Mouse (Mus musculus): ENCODE data around the gene Gm2035.
"Not testable (repeated sequence)": the region's sequence is repeated elsewhere in the genome, so short reads cannot be mapped to it uniquely, and the experiment has no call there.

Gm2035 gene

DNA sequence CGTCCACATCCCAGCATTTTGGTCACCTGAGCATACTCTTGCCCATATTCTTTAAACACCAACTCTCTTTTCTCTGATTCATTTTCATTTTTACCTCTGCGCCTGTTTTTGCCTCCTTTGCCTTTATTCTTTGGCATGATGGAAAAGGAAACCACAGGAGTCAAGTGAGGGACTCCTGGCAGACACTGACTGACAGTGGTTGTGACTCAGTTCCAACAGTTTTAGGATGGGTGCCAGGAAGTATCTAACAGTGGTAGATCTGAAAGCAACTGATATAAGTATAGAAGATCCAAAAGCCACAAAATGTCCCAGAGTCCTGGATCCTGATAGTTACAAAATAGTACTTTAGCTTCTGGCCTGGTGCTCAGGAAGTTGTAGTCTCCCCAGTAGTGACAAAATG lies at the start of gene Gm2035:
TSS of gene Gm2035 (minus strand) at position 137 of the 400 bp plus-strand sequence.
- not testable (repeated sequence) for DNase-seq (ENCODE audit: low spot score in 2 of 2)

- not testable (repeated sequence) for DNase-seq (ENCODE audit: low spot score in 2 of 2)
Measured at GRCm38 (mm10) chr12:87953780-87954179, 34.1 kb upstream of the Gm2035 start, which contains the start of gene Gm2042. Gm2042 (plus strand) TSS chr12:87954080.

DNA sequence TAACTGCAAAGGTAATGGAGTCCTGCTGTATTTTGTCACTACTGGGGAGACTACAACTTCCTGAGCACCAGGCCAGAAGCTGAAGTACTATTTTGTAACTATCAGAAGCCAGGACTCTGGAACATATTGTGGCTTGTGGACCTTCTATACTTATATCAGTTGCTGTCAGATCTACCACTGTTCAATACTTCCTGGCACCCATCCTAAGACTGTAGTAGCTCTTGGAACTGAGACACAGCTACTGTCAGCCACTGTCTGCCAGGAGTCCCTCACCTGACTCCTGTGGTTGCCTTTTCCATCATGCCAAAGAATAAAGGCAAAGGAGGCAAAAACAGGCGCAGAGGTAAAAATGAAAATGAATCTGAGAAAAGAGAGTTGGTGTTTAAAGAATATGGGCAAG lies 24.6 kb downstream of the Gm2035 start, which contains the start of gene Gm2022:
TSS of gene Gm2022 (plus strand) at position 301 of the 400 bp plus-strand sequence.
- not testable (repeated sequence) for DNase-seq (ENCODE audit: low spot score in 2 of 2)

GRCm38 (mm10) chr12:87873772-87874171 lies 45.9 kb downstream of the Gm2035 start, which contains the start of gene Gm2016:
Gm2016 (plus strand) TSS chr12:87874072.
- DNase-seq (ENCODE audit: low spot score in 2 of 2): not testable (repeated sequence)
